Mouse (Mus musculus): Measurements from ENCODE around the gene Afmid. TPM values are rescaled to one million over a fixed set of nuclear protein-coding genes. Genes with fewer than 3 reads are reported as not detected.

Gene Afmid
- 4.4 TPM in 2 replicates for polyA plus RNA-seq (2012; rRNA removed)

DNA sequence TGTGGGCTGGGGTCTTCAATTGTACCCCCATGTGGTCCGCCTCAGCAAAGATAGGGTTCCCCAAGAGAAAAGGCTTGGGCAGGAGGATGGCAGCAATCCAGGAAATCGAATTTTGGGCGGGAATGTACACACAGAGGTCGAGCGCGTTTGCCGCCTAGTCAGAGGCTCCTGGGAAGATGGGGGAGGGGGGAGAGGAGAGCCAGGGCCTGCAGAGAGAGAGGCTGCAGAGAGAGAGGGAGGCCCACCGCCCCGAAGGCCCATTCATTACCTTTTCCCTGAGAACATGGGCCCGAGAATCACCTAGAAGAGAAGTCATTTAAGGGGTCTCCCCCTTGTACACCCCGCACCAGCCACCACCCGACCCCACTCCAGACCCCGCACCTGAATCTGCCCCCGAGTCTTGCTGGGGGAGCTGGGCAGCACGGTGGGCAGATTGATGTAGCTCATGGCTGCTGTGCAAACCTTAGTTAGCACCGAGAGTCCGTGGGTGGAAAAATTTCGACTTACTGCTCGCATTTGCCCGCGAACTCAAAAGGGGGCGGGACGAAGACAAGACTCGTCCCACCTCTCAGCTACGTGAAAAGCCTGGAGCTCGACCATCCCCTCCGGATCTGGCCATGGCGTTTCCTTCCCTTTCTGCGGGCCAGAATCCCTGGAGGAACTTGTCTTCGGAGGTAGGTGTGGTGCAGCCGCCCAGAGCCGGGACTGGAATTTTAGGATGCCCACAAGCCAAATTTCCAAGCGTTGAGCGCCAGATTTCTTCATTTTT is at the start of gene Afmid, which contains the start of gene Tk1:
Afmid (plus strand) TSS at position 592 of the 769 bp plus-strand sequence.
Tk1 (minus strand) TSS at position 760 of the 769 bp plus-strand sequence.
- Histone ChIP-seq H3K4me1 (ENCODE audit: control insufficient read depth, insufficient read depth, low read length) (no peaks in the 10 kb centered on the region), H3K27ac (ENCODE audit: insufficient read depth, low read length) (no peak within 1 kb of the TSS), H3K4me3 (ENCODE audit: insufficient read depth, low read length) (no peak within 1 kb of the TSS)

DNA sequence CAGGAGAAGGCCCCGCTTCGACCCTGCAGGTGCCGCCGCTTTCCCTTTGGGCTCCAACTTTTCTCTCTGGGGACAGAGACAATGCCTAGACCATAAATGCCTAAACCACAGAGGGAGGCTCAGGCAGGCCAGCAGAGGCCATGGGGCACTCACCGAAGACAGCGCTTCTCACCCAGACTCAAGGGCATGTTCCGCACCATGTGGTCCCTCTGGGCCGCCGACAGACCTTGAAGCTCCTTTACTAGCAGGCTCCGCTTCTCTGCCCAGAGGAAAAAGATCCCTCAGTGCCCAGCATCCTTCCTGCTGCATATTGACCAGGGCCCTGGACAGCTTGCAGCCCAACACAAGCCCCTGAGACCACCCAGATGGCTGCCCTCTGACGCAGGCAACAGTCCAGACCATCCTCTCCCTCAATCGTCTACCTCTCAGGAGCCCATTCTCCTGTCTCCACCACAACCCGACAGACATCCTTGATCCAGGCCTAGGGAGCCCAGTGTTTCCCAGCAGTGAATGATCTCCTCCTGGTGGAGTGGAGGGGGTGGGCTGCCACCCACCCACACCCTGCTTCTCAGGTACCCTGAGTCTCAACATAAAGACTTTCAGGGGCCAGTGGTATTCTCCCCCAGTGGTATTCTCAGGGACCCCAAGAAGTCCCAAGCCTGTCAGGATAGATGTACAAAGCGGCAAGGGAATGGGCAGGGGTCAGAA is 49.5 kb upstream of the Afmid start:
- no peak overlapping the region for H3K4me3 ChIP-seq (ENCODE audit: insufficient read depth, low read length)
- TF ChIP-seq POLR2A (IDR thresholded peaks at IDR 0.05; ENCODE audit: extremely low read depth, insufficient read depth, low read length), result no peak
- no peak for TF ChIP-seq CTCF (IDR thresholded peaks at IDR 0.05; ENCODE audit: extremely low read depth, insufficient read depth, low read length)
- H3K27ac ChIP-seq (ENCODE audit: insufficient read depth, low read length), result no peak overlapping the region
- H3K4me1 ChIP-seq (ENCODE audit: control insufficient read depth, insufficient read depth, low read length), result no peaks in the 10 kb centered on the region

More for the DNA sequence above, at the start of gene Afmid, which contains the start of gene Tk1:
- TF ChIP-seq POLR2A (IDR thresholded peaks at IDR 0.05; ENCODE audit: extremely low read depth, insufficient read depth, low read length), result no peak
- no peak for TF ChIP-seq CTCF (IDR thresholded peaks at IDR 0.05; ENCODE audit: extremely low read depth, insufficient read depth, low read length)

DNA sequence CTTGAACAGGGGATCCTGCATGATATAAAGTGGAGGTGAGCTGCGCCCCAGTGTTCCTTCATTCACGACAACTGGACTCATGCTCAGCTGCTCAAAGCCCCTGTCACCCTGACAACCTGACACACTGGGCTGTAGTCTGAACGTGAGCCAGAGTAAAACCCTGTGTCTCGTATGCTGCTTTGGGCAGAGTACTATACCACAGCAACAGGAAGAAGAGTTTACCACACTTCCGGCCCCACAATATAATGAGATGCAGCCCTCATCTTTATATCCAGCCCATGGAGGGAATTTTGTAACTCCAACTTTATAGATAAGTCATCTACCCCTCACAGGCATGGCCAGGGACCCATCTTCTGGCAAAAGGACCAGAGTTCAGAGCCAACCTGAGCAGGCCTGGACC is 48.6 kb upstream of the Afmid start:
- Histone ChIP-seq H3K4me3 (ENCODE audit: insufficient read depth, low read length) (no peak overlapping the region), H3K4me1 (ENCODE audit: control insufficient read depth, insufficient read depth, low read length) (no peaks in the 10 kb centered on the region), H3K27ac (ENCODE audit: insufficient read depth, low read length) (no peak overlapping the region)
- TF ChIP-seq CTCF (IDR thresholded peaks at IDR 0.05; ENCODE audit: extremely low read depth, insufficient read depth, low read length) (no peak), POLR2A (IDR thresholded peaks at IDR 0.05; ENCODE audit: extremely low read depth, insufficient read depth, low read length) (no peak)

DNA sequence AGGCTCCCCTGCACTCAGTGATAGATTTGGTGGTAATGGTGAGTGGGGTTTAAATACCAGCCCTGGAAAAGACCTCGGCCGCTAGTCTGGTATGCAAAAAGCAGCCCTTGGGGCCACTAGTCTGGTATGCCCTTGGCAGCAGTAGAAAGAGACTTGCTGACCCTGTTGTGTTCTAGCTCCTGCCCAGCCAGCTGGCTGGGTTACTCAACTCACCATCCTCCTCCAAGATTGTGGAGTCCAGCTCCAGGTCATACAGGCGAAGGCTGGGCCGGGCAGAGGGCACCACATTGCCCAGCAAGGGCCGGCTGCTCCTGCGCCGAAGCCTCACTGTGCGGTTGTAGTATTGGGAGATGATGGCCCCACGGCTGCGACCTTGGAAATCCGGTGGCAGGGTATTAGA is 47.7 kb upstream of the Afmid start:
- no peak overlapping the region for H3K27ac ChIP-seq (ENCODE audit: insufficient read depth, low read length)
- TF ChIP-seq POLR2A (IDR thresholded peaks at IDR 0.05; ENCODE audit: extremely low read depth, insufficient read depth, low read length) (no peak), CTCF (IDR thresholded peaks at IDR 0.05; ENCODE audit: extremely low read depth, insufficient read depth, low read length) (no peak)
- no peak overlapping the region for H3K4me3 ChIP-seq (ENCODE audit: insufficient read depth, low read length)
- H3K4me1 ChIP-seq (ENCODE audit: control insufficient read depth, insufficient read depth, low read length), result no peaks in the 10 kb centered on the region

DNA sequence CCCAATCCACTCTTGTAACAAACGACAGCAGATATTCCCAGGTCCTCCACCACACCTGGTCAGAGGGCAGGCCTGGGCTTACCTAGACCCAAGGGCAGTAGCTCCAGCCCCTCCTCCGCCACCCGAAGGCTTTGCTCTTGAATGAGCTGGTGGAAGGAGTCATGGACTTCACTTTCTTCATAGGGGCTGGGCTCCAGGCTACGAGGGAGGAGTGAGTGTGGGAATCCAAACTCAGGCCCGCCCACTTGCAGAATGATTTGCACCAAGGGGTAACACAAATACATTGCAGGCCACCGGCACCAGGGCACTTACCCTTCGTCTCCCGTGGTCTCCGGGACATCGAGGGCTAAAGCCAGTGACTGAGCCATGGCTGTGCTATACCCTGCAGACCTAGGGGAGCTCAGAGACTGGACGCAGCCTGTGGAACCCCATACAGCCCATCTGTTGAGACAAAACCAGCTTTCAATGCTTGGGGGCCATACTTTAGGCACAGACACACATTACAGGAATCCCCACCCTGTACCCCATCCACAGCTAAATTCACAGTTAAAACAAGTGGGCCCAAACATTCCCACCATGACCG is 46.8 kb upstream of the Afmid start:
- Histone ChIP-seq H3K27ac (ENCODE audit: insufficient read depth, low read length) (peak overlapping the region; percentile 69), H3K4me1 (ENCODE audit: control insufficient read depth, insufficient read depth, low read length) (no peaks in the 10 kb centered on the region), H3K4me3 (ENCODE audit: insufficient read depth, low read length) (no peak overlapping the region)
- TF ChIP-seq CTCF (IDR thresholded peaks at IDR 0.05; ENCODE audit: extremely low read depth, insufficient read depth, low read length) (no peak), POLR2A (IDR thresholded peaks at IDR 0.05; ENCODE audit: extremely low read depth, insufficient read depth, low read length) (no peak)

DNA sequence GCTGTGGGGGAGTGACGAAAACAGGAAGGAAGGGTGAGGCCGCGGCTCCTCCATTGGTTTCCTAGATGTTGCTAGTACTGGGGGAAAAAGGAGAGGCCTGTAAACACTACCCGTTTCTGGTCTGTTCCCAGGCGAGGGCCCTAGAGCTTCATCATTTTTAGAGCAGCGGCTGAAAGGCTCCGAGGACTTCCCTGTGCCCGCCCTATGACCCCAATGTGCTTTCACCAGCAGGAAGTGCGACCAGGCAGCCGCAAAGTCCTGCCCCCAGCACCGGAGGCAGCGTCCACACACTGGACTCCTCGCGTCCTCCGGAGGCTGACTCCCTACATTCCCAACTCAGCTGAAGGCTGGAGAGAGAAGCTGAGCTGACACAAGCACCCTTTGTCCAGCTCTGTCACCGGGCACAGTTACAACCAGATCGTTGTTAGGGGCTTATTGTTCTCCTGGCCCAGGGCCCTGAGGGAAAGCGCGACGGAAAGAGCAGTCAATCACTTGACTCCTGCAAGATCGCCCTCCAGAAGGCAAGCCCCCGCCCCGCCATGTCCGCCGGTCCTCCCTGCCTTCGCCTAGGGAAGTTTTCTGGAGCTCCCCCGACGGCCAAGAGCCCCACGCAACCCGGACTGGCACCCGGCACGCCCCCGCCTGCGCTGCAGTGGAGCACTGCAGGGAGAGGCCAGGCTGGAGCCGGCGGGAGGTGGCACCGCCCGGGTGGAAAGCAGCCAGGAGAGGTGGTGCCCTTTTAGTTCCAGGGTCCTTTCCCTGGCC is 46.1 kb upstream of the Afmid start:
- Histone ChIP-seq H3K27ac (ENCODE audit: insufficient read depth, low read length) (peak overlapping the region; percentile 69), H3K4me3 (ENCODE audit: insufficient read depth, low read length) (peak overlapping the region; percentile 2), H3K4me1 (ENCODE audit: control insufficient read depth, insufficient read depth, low read length) (no peaks in the 10 kb centered on the region)
- TF ChIP-seq CTCF (IDR thresholded peaks at IDR 0.05; ENCODE audit: extremely low read depth, insufficient read depth, low read length) (no peak), POLR2A (IDR thresholded peaks at IDR 0.05; ENCODE audit: extremely low read depth, insufficient read depth, low read length) (peak; percentile 52; the same call in 1 of the 2 replicates)

DNA sequence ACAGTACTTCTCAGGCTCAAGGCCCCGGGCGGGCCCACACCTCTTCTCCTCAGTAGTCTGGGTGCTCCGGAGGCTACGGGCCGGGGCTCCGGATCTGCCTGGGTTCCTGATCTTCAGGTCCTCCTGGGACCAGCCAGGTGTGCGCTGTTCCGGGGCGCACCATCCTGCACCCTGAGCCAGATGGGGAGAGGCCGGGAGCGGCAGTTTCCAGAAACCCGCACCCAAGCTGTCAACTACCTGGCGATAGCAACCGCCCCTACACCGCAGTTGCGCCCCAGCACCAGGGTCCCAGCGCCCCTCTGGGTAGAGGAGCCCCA is 45.6 kb upstream of the Afmid start:
- no peak for TF ChIP-seq CTCF (IDR thresholded peaks at IDR 0.05; ENCODE audit: extremely low read depth, insufficient read depth, low read length)
- no peak for TF ChIP-seq POLR2A (IDR thresholded peaks at IDR 0.05; ENCODE audit: extremely low read depth, insufficient read depth, low read length)
- H3K27ac ChIP-seq (ENCODE audit: insufficient read depth, low read length), result peak overlapping the region; percentile 69
- peak overlapping the region; percentile 2; the same call in 1 of the 2 replicates for H3K4me3 ChIP-seq (ENCODE audit: insufficient read depth, low read length)
- H3K4me1 ChIP-seq (ENCODE audit: control insufficient read depth, insufficient read depth, low read length), result no peaks in the 10 kb centered on the region

DNA sequence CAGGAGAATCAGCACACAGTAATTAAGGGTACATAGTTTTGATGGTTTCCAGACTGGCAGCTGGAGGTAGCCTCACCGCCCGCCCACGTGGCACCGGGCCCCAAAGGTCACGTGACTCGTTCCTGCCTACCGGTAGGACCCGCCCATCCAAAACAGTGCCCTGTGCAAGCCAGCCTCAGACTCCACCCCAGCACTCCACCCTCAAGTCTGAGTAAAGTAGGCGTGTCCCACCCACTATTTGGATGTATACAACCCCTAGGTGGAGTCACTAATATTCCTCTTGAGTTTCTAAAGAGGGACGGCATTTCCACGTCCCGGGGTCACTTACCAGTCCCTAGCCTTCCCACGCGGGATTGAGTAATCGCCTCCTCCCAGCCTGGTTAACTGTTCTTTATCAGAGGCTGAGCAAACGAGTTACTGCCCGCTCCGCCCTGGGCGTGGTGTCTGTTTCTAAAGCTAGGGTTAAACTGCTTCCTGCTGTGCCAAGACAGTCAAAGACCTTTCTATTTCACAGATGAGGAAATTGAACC is 45.1 kb upstream of the Afmid start:
- H3K4me1 ChIP-seq (ENCODE audit: control insufficient read depth, insufficient read depth, low read length), result no peaks in the 10 kb centered on the region
- TF ChIP-seq POLR2A (IDR thresholded peaks at IDR 0.05; ENCODE audit: extremely low read depth, insufficient read depth, low read length), result no peak
- no peak for TF ChIP-seq CTCF (IDR thresholded peaks at IDR 0.05; ENCODE audit: extremely low read depth, insufficient read depth, low read length)

More for the DNA sequence above, 45.1 kb upstream of the Afmid start:
- peak overlapping the region; percentile 2; the same call in 1 of the 2 replicates for H3K4me3 ChIP-seq (ENCODE audit: insufficient read depth, low read length)
- no peak overlapping the region for H3K27ac ChIP-seq (ENCODE audit: insufficient read depth, low read length)
